Mouse (Mus musculus): ENCODE data around the gene Usp34. TPM values are rescaled to one million over a fixed set of nuclear protein-coding genes. Genes with fewer than 3 reads are reported as not detected.
"Not testable (repeated sequence)": the region's sequence is repeated elsewhere in the genome, so short reads cannot be mapped to it uniquely, and the experiment has no call there.

The Usp34 gene
- total and polyA plus RNA-seq, 3 experiments, result 30.4 to 36.6 (median 34.9) TPM

GRCm38 (mm10) chr11:23498609-23499008, 191.9 kb downstream of the Usp34 start:
- TF ChIP-seq HCFC1 (IDR thresholded peaks at IDR 0.05; ENCODE audit: low read depth, low read length) (0 out of 2 replicates have a peak, but pooled peaks have one; percentile 48), ZKSCAN1 (IDR thresholded peaks at IDR 0.05; ENCODE audit: low read depth, low read length) (0 out of 2 replicates have a peak, but pooled peaks have one; percentile 11), SIN3A (IDR thresholded peaks at IDR 0.05; ENCODE audit: low read length) (peak; percentile 90), GATA1 (IDR thresholded peaks at IDR 0.05; ENCODE audit: low read depth, low read length) (peak; percentile 60; the same call in 1 of the 2 replicates), MXI1 (IDR thresholded peaks at IDR 0.05; ENCODE audit: low read depth, low read length) (peak; percentile 74), SMC3 (IDR thresholded peaks at IDR 0.05; ENCODE audit: low read depth, low read length) (peak; percentile 8; the same call in 1 of the 2 replicates), TCF12 (IDR thresholded peaks at IDR 0.05; ENCODE audit: low read depth, low read length) (peak; percentile 81), EP300 (IDR thresholded peaks at IDR 0.05; ENCODE audit: low read depth in 1 of 2, low read length in 2 of 2) (peak; percentile 35 to 67; a peak in 2 of 4 replicates), KAT2A (conservative IDR thresholded peaks at IDR 0.05; ENCODE audit: low read depth, low read length) (no peak), TAL1 (IDR thresholded peaks at IDR 0.05; ENCODE audit: low read length) (peak; percentile 37), ZMIZ1 (IDR thresholded peaks at IDR 0.05; ENCODE audit: low read depth, low read length) (no peak), E2F4 (IDR thresholded peaks at IDR 0.05; ENCODE audit: borderline replicate concordance, low read depth, low read length) (no peak), ETS1 (IDR thresholded peaks at IDR 0.05; ENCODE audit: low read depth, low read length) (peak; percentile 90), CHD1 (IDR thresholded peaks at IDR 0.05; ENCODE audit: low read depth, low read length) (0 out of 2 replicates have a peak, but pooled peaks have one; percentile 4)
- peak; percentile 85 for DNase-seq (ENCODE audit: low read depth, low spot score)
- H3K4me3 ChIP-seq (ENCODE audit: control insufficient read depth in 1 of 2, insufficient read depth in 1 of 2, low read depth in 2 of 2, low read length in 2 of 2), result peak overlapping the region; percentile 59 to 63
- peak overlapping the region; percentile 66 for H3K9ac ChIP-seq (ENCODE audit: control insufficient read depth, low read depth, low read length, poor library complexity, severe bottlenecking)
- no peaks in the 10 kb centered on the region for H3K27me3 ChIP-seq (ENCODE audit: control insufficient read depth in 1 of 2, insufficient read depth in 2 of 2, low read length in 2 of 2)
- peaks cover 6 to 9% of the 10 kb centered on the region in 2 experiments for H3K36me3 ChIP-seq (ENCODE audit: control insufficient read depth in 1 of 2, insufficient read depth in 2 of 2, low read length in 2 of 2)
- peak overlapping the region; percentile 47 for H3K27ac ChIP-seq (ENCODE audit: control insufficient read depth, low read depth, low read length)
- H3K4me1 ChIP-seq (ENCODE audit: control insufficient read depth in 1 of 2, insufficient read depth in 2 of 2, low read length in 2 of 2), result peaks cover 4 to 16% of the 10 kb centered on the region in 2 experiments
- no peaks in the 10 kb centered on the region for H3K9me3 ChIP-seq (replicated peaks; ENCODE audit: insufficient read depth, low read length)
- H3K79me2 ChIP-seq (ENCODE audit: control insufficient read depth, insufficient read depth, low read length, poor library complexity), result peaks cover 9% of the 10 kb centered on the region

- H3K9me3 ChIP-seq (replicated peaks; ENCODE audit: insufficient read depth, low read length), result not testable (repeated sequence)
Observed at GRCm38 (mm10) chr11:23504801-23505200, 198.1 kb downstream of the Usp34 start.

GRCm38 (mm10) chr11:23514785-23515184, 208.1 kb downstream of the Usp34 start:
- H3K27me3 ChIP-seq (ENCODE audit: control insufficient read depth in 1 of 2, insufficient read depth in 2 of 2, low read length in 2 of 2); H3K27ac ChIP-seq (ENCODE audit: control insufficient read depth, low read depth, low read length); H3K36me3 ChIP-seq (ENCODE audit: control insufficient read depth in 1 of 2, insufficient read depth in 2 of 2, low read length in 2 of 2); H3K9me3 ChIP-seq (replicated peaks; ENCODE audit: insufficient read depth, low read length); H3K4me3 ChIP-seq (ENCODE audit: control insufficient read depth in 1 of 2, insufficient read depth in 1 of 2, low read depth in 2 of 2, low read length in 2 of 2); H3K79me2 ChIP-seq (ENCODE audit: control insufficient read depth, insufficient read depth, low read length, poor library complexity); H3K4me1 ChIP-seq (ENCODE audit: control insufficient read depth in 1 of 2, insufficient read depth in 2 of 2, low read length in 2 of 2); DNase-seq (ENCODE audit: low read depth, low spot score); H3K9ac ChIP-seq (ENCODE audit: control insufficient read depth, low read depth, low read length, poor library complexity, severe bottlenecking): not testable (repeated sequence)

More at GRCm38 (mm10) chr11:23504801-23505200, 198.1 kb downstream of the Usp34 start:
- H3K9ac ChIP-seq (ENCODE audit: control insufficient read depth, low read depth, low read length, poor library complexity, severe bottlenecking); H3K36me3 ChIP-seq (ENCODE audit: control insufficient read depth in 1 of 2, insufficient read depth in 2 of 2, low read length in 2 of 2); H3K4me1 ChIP-seq (ENCODE audit: control insufficient read depth in 1 of 2, insufficient read depth in 2 of 2, low read length in 2 of 2); H3K79me2 ChIP-seq (ENCODE audit: control insufficient read depth, insufficient read depth, low read length, poor library complexity); DNase-seq (ENCODE audit: low read depth, low spot score); H3K4me3 ChIP-seq (ENCODE audit: control insufficient read depth in 1 of 2, insufficient read depth in 1 of 2, low read depth in 2 of 2, low read length in 2 of 2); H3K27ac ChIP-seq (ENCODE audit: control insufficient read depth, low read depth, low read length); H3K27me3 ChIP-seq (ENCODE audit: control insufficient read depth in 1 of 2, insufficient read depth in 2 of 2, low read length in 2 of 2): not testable (repeated sequence)

Measured in MEL (cell line).